ENCODE assay signal across 8 mouse cellular contexts in the genomic region with DNA sequence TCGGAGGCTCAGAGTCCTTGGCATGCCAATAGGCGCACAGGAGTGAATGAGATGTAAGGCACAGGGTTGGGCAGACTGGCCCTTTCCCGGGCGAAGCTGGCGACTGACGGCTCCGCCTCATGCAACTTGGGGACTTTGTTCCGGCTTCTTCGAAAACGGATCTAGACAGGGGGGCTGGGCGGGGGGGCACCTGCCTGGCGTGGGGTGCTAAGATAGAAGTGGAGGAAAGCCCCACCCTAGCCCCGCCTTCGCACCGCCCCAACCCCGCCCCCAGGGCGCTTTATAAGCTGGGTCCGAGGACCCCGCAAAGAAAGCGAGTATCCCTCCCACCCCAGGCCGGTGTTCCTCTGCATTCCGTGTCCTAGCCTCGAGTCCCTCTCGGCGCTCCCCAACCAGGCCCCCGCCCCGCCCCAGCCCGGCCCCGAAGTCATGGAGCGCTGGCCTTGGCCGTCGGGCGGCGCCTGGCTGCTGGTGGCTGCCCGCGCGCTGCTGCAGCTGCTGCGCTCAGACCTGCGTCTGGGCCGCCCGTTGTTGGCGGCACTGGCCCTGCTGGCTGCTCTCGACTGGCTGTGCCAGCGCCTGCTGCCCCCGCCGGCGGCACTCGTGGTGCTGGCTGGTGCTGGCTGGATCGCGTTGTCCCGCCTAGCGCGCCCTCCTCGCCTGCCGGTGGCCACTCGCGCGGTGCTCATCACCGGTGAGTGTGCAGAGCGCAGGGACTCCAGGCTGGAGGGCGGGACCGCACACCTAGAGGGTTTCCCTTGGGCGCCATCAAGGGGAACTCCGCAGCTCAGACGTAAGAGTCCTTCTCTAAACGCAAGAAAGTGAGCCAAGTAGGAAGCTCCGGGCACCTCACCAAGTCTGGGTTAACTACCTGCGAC. TPM values are rescaled to one million over a fixed set of nuclear protein-coding genes. Genes with fewer than 3 reads are reported as not detected.
A peak's percentile ranks its signal among the peaks of the same experiment; 100 is the strongest.
DNase-seq lines count a peak whose midpoint lies in the region; ATAC-seq and TF ChIP-seq lines count a peak whose summit lies in the region.

A gene (plus strand): TSS at position 320 of the 878 bp plus-strand sequence.

- H3K4me2 ChIP-seq in forebrain, embryonic 15.5 days (replicated peaks): peak within 1 kb of the TSS; percentile 91
- peak within 1 kb of the TSS; percentile 91 for H3K4me2 ChIP-seq in hindbrain, postnatal 0 days (ENCODE audit: low read depth, low read length)
- peak within 1 kb of the TSS; percentile 93 for H3K4me2 ChIP-seq in limb, embryonic 12.5 days
- H3K4me2 ChIP-seq in midbrain, embryonic 11.5 days: peak within 1 kb of the TSS; percentile 98

- peaks cover 6% of the 10 kb centered on the region; the same call in 1 of the 2 replicates for H3K36me3 ChIP-seq in forebrain, embryonic 15.5 days
- H3K36me3 ChIP-seq in hindbrain, postnatal 0 days (ENCODE audit: insufficient read depth, low read length): peaks cover 9% of the 10 kb centered on the region; the same call in 1 of the 2 replicates
- peaks cover 19% of the 10 kb centered on the region for H3K36me3 ChIP-seq in limb, embryonic 12.5 days
- H3K36me3 ChIP-seq in midbrain, embryonic 11.5 days (ENCODE audit: control insufficient read depth, insufficient read depth, low read length): 0 out of 2 replicates have a peak, but pooled peaks cover 2% of the 10 kb centered on the region

- no peak for TF ChIP-seq CTCF in hindbrain, postnatal 0 days (IDR thresholded peaks at IDR 0.05; ENCODE audit: low read depth)

- WGBS in forebrain, embryonic 15.5 days: under 1% methylated on average over 68 of the region's 68 CpGs
- WGBS in hindbrain, postnatal 0 days: under 1% methylated on average over 59 of the region's 68 CpGs
- under 1% methylated on average over 67 of the region's 68 CpGs for whole genome bisulfite sequencing in limb, embryonic 12.5 days
- WGBS in midbrain, embryonic 11.5 days: under 1% methylated on average over 67 of the region's 68 CpGs

- DNase-seq in frontal cortex, postnatal 25 days (ENCODE audit: low spot score in 2 of 2): no peak
- DNase-seq in adrenal gland, postnatal 36 days: peak; percentile 68
- peak; percentile 74 for DNase-seq in hindbrain, postnatal 0 days (ENCODE audit: low spot score)
- peak; percentile 97 for DNase-seq in midbrain, embryonic 11.5 days (ENCODE audit: low spot score, missing footprints)
- peak; percentile 54 to 64 for DNase-seq in spleen, postnatal 10 days (ENCODE audit: low spot score in 2 of 2)

- ATAC-seq in frontal cortex, adult (ENCODE audit: low TSS enrichment): peak; percentile 58
- peak; percentile 68 for ATAC-seq in forebrain, embryonic 15.5 days (replicated peaks)
- peak; percentile 61 for ATAC-seq in hindbrain, postnatal 0 days
- peak; percentile 70 for ATAC-seq in limb, embryonic 12.5 days (ENCODE audit: insufficient number of reproducible peaks, insufficient read depth, low FRiP score, low TSS enrichment, low read depth)
- peak; percentile 71 for ATAC-seq in midbrain, embryonic 11.5 days (ENCODE audit: low FRiP score)

- peak within 1 kb of the TSS; percentile 45 for H3K9ac ChIP-seq in forebrain, embryonic 15.5 days (replicated peaks)
- H3K9ac ChIP-seq in hindbrain, postnatal 0 days (replicated peaks; ENCODE audit: low read length): peak within 1 kb of the TSS; percentile 61
- peak within 1 kb of the TSS; percentile 80 for H3K9ac ChIP-seq in limb, embryonic 12.5 days (replicated peaks)
- peak within 1 kb of the TSS; percentile 92 for H3K9ac ChIP-seq in midbrain, embryonic 11.5 days (ENCODE audit: low read length)

- no peak within 1 kb of the TSS for H3K27ac ChIP-seq in forebrain, embryonic 15.5 days (replicated peaks)
- H3K27ac ChIP-seq in hindbrain, postnatal 0 days: peak within 1 kb of the TSS; percentile 51; the same call in 1 of the 2 replicates
- H3K27ac ChIP-seq in limb, embryonic 12.5 days: peak within 1 kb of the TSS; percentile 95
- H3K27ac ChIP-seq in midbrain, embryonic 11.5 days (ENCODE audit: low read depth, low read length): peak within 1 kb of the TSS; percentile 67

- H3K4me3 ChIP-seq in forebrain, embryonic 15.5 days: peak within 1 kb of the TSS; percentile 47
- H3K4me3 ChIP-seq in hindbrain, postnatal 0 days (ENCODE audit: low read length): peak within 1 kb of the TSS; percentile 49
- H3K4me3 ChIP-seq in limb, embryonic 12.5 days (replicated peaks): peak within 1 kb of the TSS; percentile 80
- H3K4me3 ChIP-seq in midbrain, embryonic 11.5 days (ENCODE audit: low read depth, low read length): peak within 1 kb of the TSS; percentile 69

- peaks cover 14% of the 10 kb centered on the region for H3K27me3 ChIP-seq in forebrain, embryonic 15.5 days
- H3K27me3 ChIP-seq in hindbrain, postnatal 0 days (ENCODE audit: insufficient read depth, low read length): no peaks in the 10 kb centered on the region
- H3K27me3 ChIP-seq in limb, embryonic 12.5 days: peaks cover 6% of the 10 kb centered on the region; the same call in 1 of the 2 replicates
- H3K27me3 ChIP-seq in midbrain, embryonic 11.5 days (ENCODE audit: control insufficient read depth, insufficient read depth, low read length): peaks cover 6% of the 10 kb centered on the region; the same call in 1 of the 2 replicates

- H3K4me1 ChIP-seq in forebrain, embryonic 15.5 days: peaks cover 16% of the 10 kb centered on the region
- no peaks in the 10 kb centered on the region; the same call in 1 of the 2 replicates for H3K4me1 ChIP-seq in hindbrain, postnatal 0 days (ENCODE audit: insufficient read depth, low read length)
- peaks cover 75% of the 10 kb centered on the region for H3K4me1 ChIP-seq in limb, embryonic 12.5 days (replicated peaks)
- H3K4me1 ChIP-seq in midbrain, embryonic 11.5 days (ENCODE audit: control insufficient read depth, insufficient read depth, low read length): peaks cover 52% of the 10 kb centered on the region

- H3K9me3 ChIP-seq in forebrain, embryonic 15.5 days: no peaks in the 10 kb centered on the region
- no peaks in the 10 kb centered on the region for H3K9me3 ChIP-seq in hindbrain, postnatal 0 days (ENCODE audit: low read length)
- no peaks in the 10 kb centered on the region for H3K9me3 ChIP-seq in limb, embryonic 12.5 days
- H3K9me3 ChIP-seq in midbrain, embryonic 11.5 days (ENCODE audit: control insufficient read depth, low read length): no peaks in the 10 kb centered on the region

RNA-seq across cellular contexts. Expression of the gene that starts here (rescaled TPM):
- under 1 TPM; 0.23 to 0.66 TPM for total RNA-seq in adrenal gland, postnatal 36 days (2021)
- 1.4 and 1.7 TPM in 2 replicates for polyA plus RNA-seq in forebrain, embryonic 15.5 days (2015; fragmentation: Nextera tagmentation; extraction: Ambion mirVana)
- 6.1 and 9.9 TPM in 2 replicates for total RNA-seq in hindbrain, postnatal 0 days (2014; rRNA removed)
- polyA plus RNA-seq in hindbrain, postnatal 0 days (2015; fragmentation: Nextera tagmentation; extraction: Ambion mirVana): 6.3 and 7.4 TPM in 2 replicates
- 28.2 and 30.6 TPM in 2 replicates for polyA plus RNA-seq in limb, embryonic 12.5 days (2016; fragmentation: Nextera tagmentation; extraction: Ambion mirVana)
- 19.8 and 24.3 TPM in 2 replicates for polyA plus RNA-seq in midbrain, embryonic 11.5 days (2014; fragmentation: Nextera tagmentation; extraction: Ambion mirVana)

Comparison
In these comparisons a context has a peak if more than half of its experiments do, and no peak if none do; other contexts are left out.
1. Peak in DNase-seq in adrenal gland, postnatal 36 days; RNA of the gene not detected or under 1 TPM.
2. DNase-seq: peak in hindbrain, postnatal 0 days (single experiment), midbrain, embryonic 11.5 days (single experiment) and spleen, postnatal 10 days (2 of 2); none in frontal cortex, postnatal 25 days (0 of 2).
3. Peak in every context shown above with its lines, with median percentiles within 50 percentile points of each other: ATAC-seq, H3K4me2 ChIP-seq, H3K4me3 ChIP-seq and H3K9ac ChIP-seq.